Mouse (Mus musculus): ENCODE measurements around the gene Btbd35f29. TPM values are rescaled to one million over a fixed set of nuclear protein-coding genes. Genes with fewer than 3 reads are reported as not detected.

Gene Btbd35f29
- polyA plus RNA-seq, 1 experiment from 2014 or later, result not detected

Other genes with a start within 250 kb of the Btbd35f29 start
- not detected in 2 replicates for gene Spin2f, start 136.2 kb downstream of the Btbd35f29 start, polyA plus RNA-seq (2016; fragmentation: Nextera tagmentation; extraction: Ambion mirVana)
- not detected in 2 replicates for gene Btbd35f26, start 218.8 kb downstream of the Btbd35f29 start, polyA plus RNA-seq (2016; fragmentation: Nextera tagmentation; extraction: Ambion mirVana)

All from heart, embryonic 12.5 days (tissue).